Mouse (Mus musculus) layer of hippocampus, postnatal 14 days (tissue): ENCODE results near the gene Ppp3ca. TPM values are rescaled to one million over a fixed set of nuclear protein-coding genes. Genes with fewer than 3 reads are reported as not detected.

Experiments
- DNase-seq, 2 experiments: peaks; one replicate each; pipeline ENCODE4 v3.0.0; 2021 to 2022; ENCODE audit warnings: low spot score in 2 of 2, mixed read lengths in 1 of 2
- total RNA-seq, 2 experiments: library from RNA; stranded (reverse); gene quantifications; 2 replicates each; pipeline ENCODE4 v1.2.3; 2021

The Ppp3ca gene
- total RNA-seq, 2 experiments from 2014 or later, result 988 to 997 TPM

DNA sequence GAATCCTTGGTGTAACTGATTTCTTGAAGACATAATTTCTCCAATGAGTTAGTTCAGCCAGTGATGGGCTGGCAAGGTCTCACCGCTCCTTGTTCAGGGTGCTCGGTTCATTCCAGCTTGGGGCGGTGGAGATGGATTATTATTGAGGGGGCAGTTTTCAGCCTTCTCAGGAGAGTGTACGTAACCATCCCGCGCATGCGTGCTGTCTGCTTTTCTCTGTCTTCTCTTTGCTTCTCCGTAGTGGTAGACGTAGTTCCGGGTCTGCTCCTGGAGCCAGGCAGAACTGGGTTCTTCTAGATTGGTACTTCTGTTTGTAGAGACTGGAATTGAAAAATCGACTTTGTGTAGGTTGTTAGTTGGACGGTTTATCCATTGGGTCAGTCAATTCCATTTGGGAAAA lies 89.5 kb downstream of the Ppp3ca start:
- DNase-seq, result no peak

DNA sequence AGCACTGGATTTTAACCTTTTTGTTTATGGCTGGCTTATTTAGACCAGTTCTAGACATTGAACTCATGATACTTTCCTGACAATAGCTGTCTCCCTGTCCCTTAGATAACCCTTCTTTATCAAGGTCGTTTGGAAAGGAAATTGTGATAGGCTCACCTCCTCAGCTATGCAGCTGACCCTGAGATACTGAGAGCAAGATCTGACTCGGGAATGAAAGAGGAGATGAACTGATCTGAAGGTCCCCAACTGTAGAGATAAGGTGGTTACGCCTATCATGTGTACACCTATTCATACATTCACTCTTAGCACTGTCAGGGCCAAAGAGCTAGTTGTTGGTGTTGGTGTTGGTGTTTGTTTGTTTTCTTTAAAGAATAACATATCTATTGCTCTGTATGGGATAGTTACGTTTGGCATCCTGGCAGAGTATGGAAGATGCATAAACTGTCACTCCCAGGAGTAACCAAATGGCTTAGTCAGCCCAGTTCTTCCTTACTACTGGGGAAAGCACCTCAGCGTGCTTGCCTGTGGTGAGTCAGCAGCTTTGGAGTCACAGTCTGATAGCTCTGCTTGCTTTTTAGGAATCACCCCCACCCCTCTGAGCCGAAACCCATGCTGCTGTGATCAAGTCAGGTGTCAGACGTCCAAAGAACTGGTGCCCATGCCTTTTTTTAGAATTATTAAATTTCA lies 91.5 kb downstream of the Ppp3ca start:
- no peak for DNase-seq

DNA sequence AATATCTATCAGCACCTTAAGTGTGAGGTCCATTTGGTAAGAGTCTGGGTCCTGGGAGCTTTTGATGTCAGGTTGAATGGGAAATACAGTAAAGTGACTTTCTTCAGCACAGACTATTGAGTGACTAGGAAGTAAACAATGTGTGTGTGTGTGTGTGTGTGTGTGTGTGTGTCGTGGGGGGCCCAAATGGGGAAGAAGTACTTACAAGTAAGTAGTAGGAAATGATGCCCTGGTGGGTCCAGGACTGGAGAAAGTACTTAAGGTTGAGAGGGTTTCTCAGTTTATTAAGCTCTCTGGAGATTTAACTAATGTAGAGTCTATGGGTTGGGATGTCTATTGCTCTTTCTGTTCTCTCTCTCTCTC lies 92.0 kb downstream of the Ppp3ca start:
- DNase-seq, result no peak

DNA sequence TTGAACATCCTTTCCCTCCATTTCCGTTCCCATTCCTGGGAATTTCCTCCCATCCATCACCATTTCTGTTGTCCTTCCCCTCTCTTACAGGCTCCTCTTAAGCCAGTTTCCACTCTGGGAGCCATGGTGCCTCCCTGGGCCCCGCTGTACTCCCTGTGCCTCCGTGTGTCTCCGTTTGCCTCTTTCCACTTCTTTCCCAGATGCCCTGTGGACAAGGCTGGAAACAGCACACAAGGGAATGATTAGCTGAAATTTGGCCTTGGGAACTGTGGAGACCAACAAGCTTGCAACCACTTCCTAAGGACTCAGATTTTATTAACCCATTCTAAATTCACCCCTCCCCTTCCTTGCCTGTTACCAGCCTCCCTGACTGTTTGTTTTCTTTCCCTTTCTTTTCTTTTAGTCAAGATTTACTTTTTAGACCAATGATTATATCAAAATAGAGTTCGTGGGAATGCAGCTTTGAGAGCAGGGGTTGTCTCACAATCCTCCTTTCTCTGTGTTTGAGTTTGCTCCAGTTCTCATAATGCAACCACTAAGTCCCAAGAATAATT lies 93.9 kb downstream of the Ppp3ca start:
- DNase-seq, result no peak

DNA sequence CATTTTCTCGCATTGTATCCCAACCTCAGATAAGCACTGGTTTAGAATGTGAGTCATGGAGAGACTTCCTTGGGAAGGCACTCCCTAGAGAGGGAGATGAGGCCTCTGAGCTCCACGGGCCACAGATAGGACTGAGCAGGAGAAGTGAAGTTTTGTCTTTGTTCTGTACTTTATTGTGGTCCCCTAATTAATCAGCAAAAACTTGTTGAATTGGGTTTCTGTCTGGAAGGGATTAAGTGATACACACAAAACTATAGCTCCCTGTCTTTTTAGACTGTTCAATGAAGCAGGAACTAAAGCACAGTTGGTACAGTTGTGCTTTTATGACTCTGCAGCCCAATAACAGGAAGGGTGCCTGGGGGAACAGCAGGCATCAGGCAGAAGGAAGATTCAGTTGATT lies 95.6 kb downstream of the Ppp3ca start:
- no peak for DNase-seq

DNA sequence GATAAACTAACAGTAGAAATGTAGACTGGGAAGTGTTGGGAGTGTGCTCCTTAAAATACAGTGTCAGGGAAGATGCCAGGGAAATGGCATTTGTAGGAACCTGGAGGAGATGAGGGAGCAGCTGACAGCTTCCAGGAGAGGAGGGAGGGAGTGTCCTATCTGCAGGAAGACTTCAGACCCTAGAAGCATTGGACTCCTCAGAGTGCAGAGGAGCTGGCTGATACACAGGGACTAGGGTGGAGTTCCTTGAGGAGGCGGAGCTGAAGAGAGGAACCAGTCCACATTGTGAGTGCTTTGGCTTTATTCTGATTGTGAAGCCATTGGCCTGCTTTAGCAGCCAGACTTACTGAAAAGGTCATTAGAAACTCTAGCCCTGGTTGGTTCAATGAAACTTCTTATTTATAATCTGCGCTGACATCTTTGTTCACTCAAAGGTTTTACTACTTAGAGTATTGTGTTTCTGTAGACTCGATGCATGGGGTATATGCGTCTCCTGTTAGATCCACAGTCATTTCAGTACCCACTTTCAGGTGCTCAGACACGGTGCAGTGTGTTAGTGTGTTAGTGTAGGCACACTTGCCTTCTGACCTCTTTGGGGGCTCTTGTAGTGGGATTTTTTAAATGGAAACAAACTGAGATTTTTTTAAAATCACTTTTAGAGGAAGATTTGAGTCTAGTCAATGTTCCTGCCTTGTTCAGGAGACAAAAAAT lies 99.0 kb downstream of the Ppp3ca start:
- DNase-seq, result no peak

DNA sequence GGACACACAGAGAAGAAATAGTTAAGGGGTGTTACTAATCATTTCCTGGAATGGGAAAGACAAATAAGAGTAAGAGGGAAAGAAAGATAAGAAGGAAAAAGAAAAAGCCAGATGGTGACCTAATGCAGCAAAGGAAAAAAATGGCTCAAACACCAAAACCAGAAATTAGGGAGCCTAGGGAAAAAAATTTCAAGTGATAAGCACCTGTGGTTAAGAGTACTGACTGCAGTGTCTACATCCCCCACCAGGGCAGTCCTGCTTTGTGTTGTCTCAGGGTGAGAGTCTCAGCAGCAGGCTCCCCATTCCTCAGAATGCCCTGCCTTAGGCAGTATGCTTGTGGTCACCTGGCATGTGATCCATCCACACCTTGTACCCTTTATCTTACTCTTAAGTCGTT lies 99.6 kb downstream of the Ppp3ca start:
- no peak for DNase-seq

DNA sequence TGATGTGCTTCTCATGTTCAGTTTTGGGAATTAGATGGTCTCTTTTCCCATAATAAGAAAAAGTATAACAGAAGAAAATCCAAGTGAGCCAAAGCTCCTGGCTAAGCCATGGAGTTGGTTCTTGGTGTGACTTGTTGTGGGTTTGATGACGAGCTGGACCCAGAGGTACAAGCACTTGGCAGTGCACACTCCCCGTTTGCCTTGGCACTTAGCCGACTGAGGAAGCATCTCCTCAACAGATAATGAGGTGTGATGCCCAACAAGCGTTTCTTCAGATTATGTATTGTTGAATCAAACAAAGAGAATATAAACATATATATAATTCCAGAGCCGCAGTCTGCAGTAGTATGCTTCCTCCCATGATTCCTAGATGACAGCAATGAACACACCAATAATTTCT lies 101.8 kb downstream of the Ppp3ca start:
- no peak for DNase-seq

DNA sequence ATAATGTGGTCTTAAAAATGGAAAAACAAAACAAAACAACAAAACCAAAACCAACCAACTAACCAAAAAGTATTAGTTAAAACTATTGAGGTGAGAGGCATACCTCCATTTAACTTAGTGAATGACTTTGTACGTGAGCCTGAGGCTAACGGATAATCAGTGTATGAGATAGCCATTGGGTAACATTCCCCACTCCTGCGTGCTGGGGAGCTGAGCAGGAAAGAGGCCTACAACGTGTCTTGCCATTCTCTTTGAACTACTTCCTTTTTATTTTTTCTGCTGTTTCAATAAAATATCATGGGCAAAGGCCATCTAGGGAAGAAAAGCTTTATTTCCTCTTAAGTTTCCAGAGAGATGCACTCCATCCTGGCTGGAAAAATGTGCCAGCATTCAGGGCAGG lies 103.3 kb downstream of the Ppp3ca start:
- DNase-seq, result no peak

DNA sequence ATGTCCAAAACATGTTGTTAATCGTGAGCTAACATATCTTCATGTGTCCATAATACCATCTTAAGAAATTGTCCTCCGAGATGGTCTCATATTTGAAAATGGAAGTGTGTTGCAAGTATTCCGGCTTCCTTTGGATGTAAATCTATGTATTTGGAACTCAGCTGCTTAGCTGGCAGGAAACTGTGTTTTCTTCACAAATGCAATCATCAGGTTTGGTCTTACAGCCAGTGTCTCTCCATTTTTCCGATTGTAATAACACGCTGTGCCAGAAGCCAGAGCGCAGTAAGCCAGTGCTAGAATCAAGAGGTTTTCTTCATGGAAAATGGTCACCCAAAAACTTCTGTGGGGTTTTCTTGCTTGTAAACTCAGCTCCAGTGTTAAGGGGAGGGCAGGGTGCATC lies 104.3 kb downstream of the Ppp3ca start:
- DNase-seq, result no peak

DNA sequence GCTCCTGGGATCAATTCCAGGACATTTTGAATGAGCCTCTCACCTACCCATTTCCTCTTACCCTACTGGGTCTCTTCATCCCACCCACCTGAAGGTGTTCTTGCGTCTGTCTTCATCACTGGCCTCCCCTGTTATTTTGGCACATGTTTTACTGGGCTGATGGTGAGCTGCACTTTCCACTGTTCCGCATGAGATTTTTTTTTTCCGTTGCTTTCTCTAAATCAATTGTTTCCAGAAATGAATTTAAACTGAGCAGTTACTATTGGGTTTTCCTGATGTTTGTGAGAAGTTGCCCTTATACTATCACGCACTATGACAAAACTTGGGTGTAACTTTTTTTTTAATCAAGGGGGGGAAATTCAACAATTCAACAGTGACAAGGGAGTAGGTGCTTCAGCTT lies 106.6 kb downstream of the Ppp3ca start:
- DNase-seq, result no peak

DNA sequence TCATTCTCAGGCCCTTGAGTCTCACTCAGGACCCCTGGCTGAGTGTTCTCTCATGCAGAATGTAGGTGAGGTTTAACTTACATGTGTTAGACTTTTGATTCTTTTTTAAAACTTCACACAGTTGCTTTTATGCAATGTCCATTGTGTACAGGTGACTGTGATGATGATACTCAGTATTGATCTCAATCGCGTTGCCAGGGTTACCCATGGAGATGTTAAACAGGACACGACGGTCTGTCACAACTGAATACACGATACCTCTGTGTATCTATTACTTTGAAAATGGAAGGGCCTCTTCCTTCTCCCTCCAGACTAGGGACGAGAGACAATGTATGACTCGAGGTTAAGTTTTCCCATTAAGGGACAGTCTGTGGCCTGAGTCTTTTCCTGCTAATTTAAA lies 107.5 kb downstream of the Ppp3ca start:
- DNase-seq, result no peak

DNA sequence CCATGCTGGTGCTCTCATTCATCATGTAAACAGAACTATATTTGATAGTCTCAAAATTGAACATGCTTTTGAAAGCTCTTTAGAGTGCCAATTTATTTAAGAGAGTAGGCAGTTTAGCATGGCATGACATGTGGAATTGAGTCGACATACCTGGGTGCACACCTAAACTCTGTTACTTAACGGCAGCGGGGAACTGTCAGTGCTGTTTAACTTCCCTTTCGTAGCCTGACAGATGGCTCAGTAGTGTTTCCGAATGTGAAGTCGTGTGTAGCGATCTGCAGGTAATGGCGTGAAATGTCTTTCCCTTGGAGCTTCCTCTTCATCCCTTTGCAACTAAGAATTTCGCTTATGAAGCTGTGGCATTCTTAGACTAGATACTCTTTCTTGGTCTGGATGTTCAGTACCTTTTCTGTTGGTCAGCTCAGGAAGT lies 107.9 kb downstream of the Ppp3ca start:
- DNase-seq, result no peak

DNA sequence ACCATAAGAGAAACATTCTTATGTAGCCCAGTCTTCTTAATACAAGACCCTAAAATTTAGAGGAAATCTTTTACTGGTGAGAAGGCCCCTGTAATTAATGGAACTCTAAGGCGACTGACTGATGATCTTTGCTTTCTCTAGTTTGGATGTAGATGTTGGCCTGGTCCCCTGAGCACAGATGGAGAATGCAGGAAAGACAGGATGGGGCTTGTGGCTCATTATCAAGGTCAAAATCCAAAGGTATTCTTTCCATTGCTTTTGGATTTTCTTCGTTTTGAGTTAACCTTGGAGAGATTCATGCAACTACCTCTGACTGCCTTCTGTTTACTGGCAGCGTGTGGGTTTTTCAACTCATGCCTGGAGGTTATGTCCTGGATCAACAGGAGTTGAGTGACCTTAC lies 110.4 kb downstream of the Ppp3ca start:
- no peak for DNase-seq

DNA sequence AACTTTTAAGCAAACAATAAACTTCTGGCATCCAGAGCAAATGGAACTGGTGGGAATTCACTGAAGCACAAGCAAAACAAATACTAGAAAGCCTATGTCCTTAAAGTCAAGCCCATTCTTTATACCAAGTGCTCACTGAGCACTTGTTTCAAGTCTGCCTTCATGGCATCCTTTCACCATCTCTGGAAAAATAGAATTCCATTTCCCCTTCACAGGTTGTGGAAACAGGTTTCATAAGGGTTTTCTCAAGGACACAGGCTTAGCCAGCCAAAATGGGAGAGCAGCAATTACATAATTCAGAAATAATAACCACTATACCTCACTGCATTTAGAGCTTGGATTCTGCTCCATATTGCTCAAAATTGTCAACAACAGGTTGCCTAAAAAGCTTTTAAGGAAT lies 112.1 kb downstream of the Ppp3ca start:
- DNase-seq, result no peak

DNA sequence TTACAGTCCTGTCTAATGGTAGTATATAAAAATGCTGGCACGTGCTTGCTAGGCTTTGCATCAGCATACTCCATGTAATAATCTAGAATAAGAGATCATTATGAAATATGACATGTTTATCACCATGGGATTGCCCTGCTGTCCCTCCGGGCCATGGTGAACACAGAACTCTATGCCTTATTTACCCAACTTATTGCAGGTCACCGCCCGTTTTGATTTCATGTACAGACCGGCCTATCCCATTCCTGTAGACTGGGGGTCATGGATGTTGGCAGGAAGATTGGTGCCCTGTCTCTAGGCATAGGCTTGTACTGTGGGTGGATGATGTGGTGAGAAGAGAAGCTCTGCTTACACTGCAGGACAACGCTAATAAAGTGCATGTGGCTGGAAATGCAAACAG lies 115.8 kb downstream of the Ppp3ca start:
- no peak for DNase-seq

DNA sequence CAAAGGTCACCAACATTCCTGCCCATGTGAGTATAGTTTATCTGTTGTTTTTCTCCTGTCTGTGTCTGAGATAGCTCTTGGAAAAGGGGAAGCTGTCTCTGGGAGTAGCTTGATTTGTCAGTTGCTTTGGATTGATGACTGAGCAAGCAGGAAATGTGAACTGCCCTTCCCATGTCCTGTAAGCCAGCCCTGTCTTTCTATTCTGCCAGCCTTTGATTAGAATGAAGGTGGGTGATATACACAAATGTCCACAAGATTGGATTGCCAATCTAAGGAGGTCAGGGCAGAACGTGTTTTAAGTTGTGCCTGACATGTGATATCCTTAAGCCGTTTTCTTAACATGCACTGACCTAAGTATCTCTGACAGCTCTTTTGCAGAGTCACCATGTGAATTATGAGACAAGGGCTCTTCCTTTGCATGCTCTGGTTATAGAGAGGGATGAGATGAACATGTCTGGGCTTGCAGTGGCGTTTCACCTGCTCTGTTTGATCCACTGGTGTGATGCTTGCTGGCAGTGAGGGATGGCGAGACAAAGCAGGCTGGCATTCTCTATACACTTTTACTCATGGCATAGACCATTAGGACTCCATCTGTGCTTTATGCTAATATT lies 120.4 kb downstream of the Ppp3ca start:
- DNase-seq, result no peak

DNA sequence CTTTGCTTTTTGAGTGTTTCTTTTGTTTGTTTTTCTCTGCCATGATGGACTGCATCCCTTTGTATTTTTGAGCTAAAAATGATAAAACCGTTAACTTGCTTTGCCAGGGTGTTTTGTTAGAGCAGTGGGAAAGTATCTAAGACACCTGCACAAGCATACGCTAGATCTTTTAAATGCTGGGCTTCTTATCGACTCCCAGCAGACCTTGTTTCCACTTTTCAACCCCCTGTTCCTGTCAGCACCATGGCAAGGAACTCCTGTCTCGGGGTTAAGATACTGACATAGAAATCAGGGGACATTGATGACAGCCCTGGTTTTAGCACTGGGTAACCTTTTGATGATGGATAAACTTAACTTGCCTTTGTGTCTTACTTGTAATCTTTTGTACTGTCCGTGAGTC lies 121.5 kb downstream of the Ppp3ca start:
- DNase-seq, result no peak

DNA sequence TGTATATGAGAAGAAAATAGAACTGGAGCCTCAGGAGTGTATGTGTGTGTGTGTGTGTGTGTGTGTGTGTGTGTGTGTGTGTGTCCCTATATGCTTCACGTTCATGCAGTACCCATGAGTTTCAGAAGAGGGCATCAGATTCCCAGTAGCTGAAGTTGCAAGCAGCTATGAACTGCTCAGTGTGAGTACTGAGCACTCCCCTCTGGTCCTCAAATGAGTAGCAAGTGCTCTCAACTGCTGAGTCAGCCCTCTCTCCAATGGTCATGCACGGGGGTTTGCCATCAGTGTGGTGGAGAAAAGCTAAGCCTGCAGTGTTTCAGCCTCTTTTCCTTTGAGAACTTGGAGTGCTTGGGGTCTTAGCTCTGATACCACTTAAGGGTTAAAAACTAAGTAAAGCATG lies 122.0 kb downstream of the Ppp3ca start:
- DNase-seq, result no peak

DNA sequence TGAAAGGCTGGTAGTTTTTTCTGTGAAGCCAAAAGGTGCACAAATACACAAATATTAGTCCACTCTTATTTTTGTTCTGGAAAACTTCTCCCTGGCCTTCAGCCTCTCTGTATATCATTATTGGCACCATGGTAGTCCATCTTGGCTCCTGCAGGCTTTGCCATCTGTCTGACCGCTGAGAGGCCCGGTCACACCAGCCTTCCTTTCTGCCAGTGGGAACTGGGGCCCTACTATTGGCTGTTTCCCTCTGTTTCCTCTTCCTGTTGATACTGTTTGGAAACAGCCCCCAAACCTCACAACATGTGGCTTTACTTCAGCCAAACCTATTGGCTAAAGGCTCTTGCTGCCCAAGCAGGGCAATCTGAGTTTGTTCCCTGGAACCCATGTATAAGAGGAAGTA lies 123.5 kb downstream of the Ppp3ca start:
- no peak for DNase-seq

DNA sequence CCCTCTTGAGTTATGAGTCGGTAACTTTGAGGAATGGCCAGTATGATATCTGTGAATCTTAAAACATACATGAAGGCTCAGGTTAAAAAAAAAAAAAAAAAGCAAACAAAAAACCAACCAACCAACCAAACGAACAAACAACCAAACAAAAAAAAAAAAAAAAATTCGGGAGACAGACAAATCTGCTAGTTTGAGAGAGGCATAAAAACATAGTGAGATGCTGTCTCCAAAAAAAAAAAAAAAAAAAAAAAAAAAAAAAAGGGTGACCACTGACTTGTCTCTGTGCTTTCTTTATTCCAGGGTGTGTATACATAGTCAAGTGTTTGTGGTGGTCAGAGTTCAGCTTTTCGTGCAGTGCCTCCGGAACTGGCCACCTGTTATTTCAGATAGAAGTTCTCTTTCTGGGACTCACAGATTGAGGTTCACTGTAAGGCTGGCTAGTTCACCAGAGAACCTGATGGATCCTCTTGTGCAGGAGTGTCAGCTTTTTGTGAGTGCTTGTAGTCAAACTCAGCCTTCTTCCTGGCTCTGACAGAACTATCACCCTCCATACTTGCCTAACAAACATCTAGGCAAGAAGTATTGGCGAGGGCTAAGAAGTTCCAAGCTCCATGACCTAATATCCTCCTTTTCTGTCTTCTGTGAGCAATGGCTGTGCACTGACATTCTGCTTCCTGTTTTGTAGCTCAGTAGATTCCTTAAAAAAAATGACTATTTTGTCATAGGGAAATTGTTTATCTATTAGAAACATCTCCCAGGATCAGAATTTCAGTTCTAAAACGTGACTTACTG lies 124.7 kb downstream of the Ppp3ca start:
- DNase-seq, result no peak

DNA sequence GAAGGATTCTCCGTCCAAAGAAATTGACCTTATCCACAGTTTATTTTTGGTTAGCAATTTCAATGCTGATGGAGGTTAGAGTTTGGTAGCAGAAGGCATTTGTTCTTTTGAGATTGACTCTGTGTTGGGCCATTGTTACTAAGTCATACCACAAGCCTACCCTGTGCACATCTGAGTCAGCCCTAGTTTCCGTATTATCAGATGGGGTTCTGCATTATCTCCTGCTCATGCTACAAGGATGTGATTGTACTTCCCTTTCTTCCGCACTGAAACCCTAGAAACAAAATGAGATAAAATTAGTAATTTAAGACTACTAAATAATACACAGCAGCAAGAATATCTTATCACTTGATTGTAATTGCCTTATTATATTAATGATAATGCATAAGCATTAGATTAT lies 129.0 kb downstream of the Ppp3ca start:
- DNase-seq, result no peak
